Comparison of ENCODE assay signal across 9 mouse cellular contexts in genomic region chr17:68836655-68837012, GRCm38 (mm10). TPM values are rescaled to one million over a fixed set of nuclear protein-coding genes. Genes with fewer than 3 reads are reported as not detected.
DNase-seq lines count a peak whose midpoint lies in the region; ATAC-seq and TF ChIP-seq lines count a peak whose summit lies in the region.
"Had no signal": no experiment of that assay in that cellular context is flagged by ENCODE, and none has a peak within 500 bp of the region (broad histone marks: within the 10 kb centered on the region; RNA-seq: fewer than 3 reads in every experiment).

No protein-coding gene starts in this region.

- intact Hi-C loops in heart, adult 2 months (cut with DNase I): no loop called here

- in situ Hi-C loops in ES-E14 (cut with MboI; ENCODE audit: low sequenced_read_pairs in 2 of 2, unreplicated experiment in 2 of 2): loop anchor here in 1 of 2 experiments (25.0 kb wide), 1 partner anchor 924 kb away; no protein-coding TSS in a partner anchor

- ATAC-seq in heart, embryonic 12.5 days (ENCODE audit: insufficient number of reproducible peaks, low FRiP score): no peak

- TF ChIP-seq POLR2A in heart, adult 2 months (IDR thresholded peaks at IDR 0.05; ENCODE audit: insufficient read depth, low read depth, low read length): no peak

- H3K4me3 ChIP-seq in heart, embryonic 12.5 days: peak overlapping the region; percentile 52
- H3K4me3 ChIP-seq in heart, adult 2 months: no peak overlapping the region
- H3K4me3 ChIP-seq in ES-E14 (ENCODE audit: insufficient read depth in 1 of 2, low read depth in 1 of 2, low read length in 2 of 2, poor library complexity in 1 of 2, severe bottlenecking in 1 of 2): peak overlapping the region; percentile 45 to 52
- H3K4me3 ChIP-seq in midbrain, embryonic 10.5 days: peak overlapping the region; percentile 62

- no peaks in the 10 kb centered on the region for H3K9me3 ChIP-seq in heart, embryonic 12.5 days (replicated peaks)
- no peaks in the 10 kb centered on the region for H3K9me3 ChIP-seq in ES-E14 (ENCODE audit: control insufficient read depth, insufficient read depth, low read depth, low read length)
- no peaks in the 10 kb centered on the region for H3K9me3 ChIP-seq in midbrain, embryonic 10.5 days (replicated peaks)

- H3K4me1 ChIP-seq in heart, embryonic 12.5 days (replicated peaks): peaks cover 30% of the 10 kb centered on the region
- H3K4me1 ChIP-seq in heart, adult 2 months (ENCODE audit: control insufficient read depth, insufficient read depth, low read length): no peaks in the 10 kb centered on the region
- no peaks in the 10 kb centered on the region for H3K4me1 ChIP-seq in ES-E14 (ENCODE audit: control insufficient read depth in 2 of 2, insufficient read depth in 2 of 2, low read length in 2 of 2, poor library complexity in 1 of 2)
- H3K4me1 ChIP-seq in midbrain, embryonic 10.5 days: peaks cover 36% of the 10 kb centered on the region

- peak overlapping the region; percentile 82 for H3K4me2 ChIP-seq in heart, embryonic 12.5 days

- no peak for DNase-seq in heart, adult 2 months
- no peak for DNase-seq in ES-E14 (ENCODE audit: low read depth, low spot score)
- DNase-seq in forelimb bud, embryonic 11.5 days (ENCODE audit: low read depth, low spot score): peak; percentile 14
- DNase-seq in midbrain, embryonic 10.5 days (ENCODE audit: low spot score): no peak
- DNase-seq in natural killer cell, adult 2 months (ENCODE audit: low spot score in 2 of 2): no peak
- DNase-seq in spleen, postnatal 14 days (ENCODE audit: low spot score in 2 of 2): no peak
- DNase-seq in urinary bladder, postnatal 14 days (ENCODE audit: low spot score): no peak
- DNase-seq: lung, adult 18-20 months had no signal

- 2% methylated on average over 15 of the region's 15 CpGs for WGBS in heart, embryonic 12.5 days
- WGBS in heart, adult 2 months: 3% methylated on average over 10 of the region's 15 CpGs
- 0% methylated on average over 15 of the region's 15 CpGs for WGBS in midbrain, embryonic 10.5 days

- peaks cover 72% of the 10 kb centered on the region for H3K27me3 ChIP-seq in heart, embryonic 12.5 days (replicated peaks)
- peaks cover 17% of the 10 kb centered on the region for H3K27me3 ChIP-seq in heart, adult 2 months (ENCODE audit: control insufficient read depth, insufficient read depth, low read length)
- H3K27me3 ChIP-seq in midbrain, embryonic 10.5 days (ENCODE audit: low read depth, poor library complexity, severe bottlenecking): peaks cover 76% of the 10 kb centered on the region

- H3K79me2 ChIP-seq in heart, adult 2 months (replicated peaks; ENCODE audit: control insufficient read depth, insufficient read depth, low read length): no peaks in the 10 kb centered on the region

- H3K9ac ChIP-seq in heart, embryonic 12.5 days: peak overlapping the region; percentile 29; the same call in 1 of the 2 replicates
- H3K9ac ChIP-seq in heart, adult 2 months (ENCODE audit: low read depth, low read length): no peak overlapping the region
- H3K9ac ChIP-seq in ES-E14 (ENCODE audit: insufficient read depth, low read depth, low read length, poor library complexity, severe bottlenecking): no peak overlapping the region

- TF ChIP-seq CTCF in heart, adult 2 months (IDR thresholded peaks at IDR 0.05): no peak

- TF ChIP-seq EP300 in heart, adult 2 months (IDR thresholded peaks at IDR 0.05; ENCODE audit: insufficient read depth, low read depth, low read length): no peak

- H3K36me3 ChIP-seq in heart, embryonic 12.5 days: no peaks in the 10 kb centered on the region
- H3K36me3 ChIP-seq in heart, adult 2 months (ENCODE audit: control insufficient read depth, insufficient read depth, low read length): no peaks in the 10 kb centered on the region
- no peaks in the 10 kb centered on the region for H3K36me3 ChIP-seq in ES-E14 (ENCODE audit: control insufficient read depth, insufficient read depth, low read length, poor library complexity, severe bottlenecking)
- no peaks in the 10 kb centered on the region for H3K36me3 ChIP-seq in midbrain, embryonic 10.5 days

- H3K27ac ChIP-seq in heart, embryonic 12.5 days (ENCODE audit: poor library complexity, severe bottlenecking): no peak overlapping the region
- H3K27ac ChIP-seq in heart, adult 2 months: no peak overlapping the region
- H3K27ac ChIP-seq in ES-E14 (ENCODE audit: insufficient read depth, low read depth, low read length, poor library complexity, severe bottlenecking): no peak overlapping the region
- peak overlapping the region; percentile 87 for H3K27ac ChIP-seq in midbrain, embryonic 10.5 days (replicated peaks)

TF ChIP-seq in ES-E14, 5 proteins besides CTCF, POLR2A, EP300 and RAD21:
- TF ChIP-seq MAFK (IDR thresholded peaks at IDR 0.05; ENCODE audit: insufficient read depth, low read depth, low read length) (no peak), CHD2 (IDR thresholded peaks at IDR 0.05; ENCODE audit: low read depth, low read length) (no peak), ZNF384 (IDR thresholded peaks at IDR 0.05; ENCODE audit: low read depth, low read length) (no peak), ZC3H11A (IDR thresholded peaks at IDR 0.05; ENCODE audit: borderline replicate concordance, low read depth, low read length) (no peak), HCFC1 (IDR thresholded peaks at IDR 0.05; ENCODE audit: borderline replicate concordance, insufficient read depth, low read length) (no peak)
TF ChIP-seq in ES-E14: peak in this region for 0.

RNA-seq across cellular contexts. Expression of gene Tmem200c, which starts 10.2 kb away (rescaled TPM):
- 0.17 and 0.32 TPM in 2 replicates for polyA plus RNA-seq in heart, embryonic 12.5 days (2016; fragmentation: Nextera tagmentation; extraction: Ambion mirVana)
- under 1 TPM in 1 of 2 experiments, not detected in 1; 0.23 TPM for total RNA-seq in heart, adult 2 months (2021)
- polyA plus RNA-seq in heart, adult 2 months (2012; rRNA removed): 0.02 and 0.09 TPM in 2 replicates
- 0.21 and 0.36 TPM in 2 replicates for total RNA-seq in ES-E14 (2012; rRNA removed)
- 1.4 and 1.7 TPM in 2 replicates for polyA plus RNA-seq in midbrain, embryonic 10.5 days (2016; fragmentation: Nextera tagmentation; extraction: Ambion mirVana)
